Mouse (Mus musculus): Measurements from ENCODE around the gene Adgrl2. TPM values are rescaled to one million over a fixed set of nuclear protein-coding genes. Genes with fewer than 3 reads are reported as not detected.

Gene Adgrl2
- total and polyA plus RNA-seq, 3 experiments = 0.34 to 6.6 (median 3.2) TPM

GRCm38 (mm10) chr3:149019925-149020324 is 29.6 kb upstream of the Adgrl2 start:
- Histone ChIP-seq H3K27ac (ENCODE audit: insufficient read depth, low read depth) (no peak overlapping the region), H3K36me3 (replicated peaks in 1 of 2; ENCODE audit: control insufficient read depth in 1 of 2, insufficient read depth in 1 of 2, low read length in 1 of 2) (no peaks in the 10 kb centered on the region), H3K4me2 (ENCODE audit: insufficient read depth, low read depth, poor library complexity, severe bottlenecking) (no peak overlapping the region), H3K4me3 (replicated peaks in 1 of 3; ENCODE audit: low read depth in 2 of 3, low read length in 2 of 3, poor library complexity in 1 of 3) (no peak overlapping the region), H3K9me3 (replicated peaks; ENCODE audit: low read length) (no peaks in the 10 kb centered on the region), H3K27me3 (replicated peaks) (no peaks in the 10 kb centered on the region), H3K4me1 (ENCODE audit: control insufficient read depth in 1 of 2, insufficient read depth in 2 of 2) (peaks cover 0 to 12% of the 10 kb centered on the region in 2 experiments; a peak in 2 of 4 replicates), H3K9ac (ENCODE audit: insufficient read depth, low read depth) (no peak overlapping the region), H3K79me2 (replicated peaks; ENCODE audit: control insufficient read depth, extremely low read depth, insufficient read depth, poor library complexity, severe bottlenecking) (no peaks in the 10 kb centered on the region)
- DNase-seq (ENCODE audit: extremely low read depth) = no peak
- dilution Hi-C loops (cut with MboI; ENCODE audit: extremely low pct_ligation_motif_present, extremely low pct_unique_long_range_greater_than_20kb, low sequenced_read_pairs) = no loop called here
- in situ Hi-C loops (cut with MboI; ENCODE audit: low pct_ligation_motif_present, low pct_unique_long_range_greater_than_20kb, low sequenced_read_pairs) = no loop called here
- TF ChIP-seq SMC3 (IDR thresholded peaks at IDR 0.05; ENCODE audit: low read depth, low read length) (peak; percentile 27; the same call in 1 of the 2 replicates), CTCF (conservative IDR thresholded peaks at IDR 0.05 in 1 of 2, IDR thresholded peaks at IDR 0.05 in 1 of 2; ENCODE audit: low read depth in 2 of 2, low read length in 2 of 2) (peak in 1 of 2 experiments; percentile 49; a peak in 2 of 4 replicates), RAD21 (IDR thresholded peaks at IDR 0.05; ENCODE audit: low read depth, low read length) (peak; percentile 51), ELF1 (IDR thresholded peaks at IDR 0.05; ENCODE audit: low read depth, low read length) (no peak), MAFK (IDR thresholded peaks at IDR 0.05; ENCODE audit: insufficient replicate concordance, low read length) (no peak)

- Histone ChIP-seq H3K4me2 (ENCODE audit: insufficient read depth, low read depth, poor library complexity, severe bottlenecking) (no peak overlapping the region), H3K27me3 (replicated peaks) (no peaks in the 10 kb centered on the region), H3K79me2 (replicated peaks; ENCODE audit: control insufficient read depth, extremely low read depth, insufficient read depth, poor library complexity, severe bottlenecking) (no peaks in the 10 kb centered on the region), H3K9me3 (replicated peaks; ENCODE audit: low read length) (no peaks in the 10 kb centered on the region), H3K36me3 (replicated peaks in 1 of 2; ENCODE audit: control insufficient read depth in 1 of 2, insufficient read depth in 1 of 2, low read length in 1 of 2) (no peaks in the 10 kb centered on the region), H3K4me1 (ENCODE audit: control insufficient read depth in 1 of 2, insufficient read depth in 2 of 2) (no peaks in the 10 kb centered on the region), H3K27ac (ENCODE audit: insufficient read depth, low read depth) (no peak overlapping the region), H3K9ac (ENCODE audit: insufficient read depth, low read depth) (no peak overlapping the region), H3K4me3 (replicated peaks in 1 of 3; ENCODE audit: low read depth in 2 of 3, low read length in 2 of 3, poor library complexity in 1 of 3) (no peak overlapping the region)
- in situ Hi-C loops (cut with MboI; ENCODE audit: low pct_ligation_motif_present, low pct_unique_long_range_greater_than_20kb, low sequenced_read_pairs) = no loop called here
- TF ChIP-seq CHD2 (IDR thresholded peaks at IDR 0.05; ENCODE audit: low read length) = no peak
- TF ChIP-seq SIN3A (IDR thresholded peaks at IDR 0.05; ENCODE audit: low read length) = no peak
- no peak for TF ChIP-seq MAZ (IDR thresholded peaks at IDR 0.05; ENCODE audit: low read depth, low read length)
- TF ChIP-seq ZKSCAN1 (IDR thresholded peaks at IDR 0.05; ENCODE audit: borderline replicate concordance, low read depth, low read length) = no peak
- no peak for TF ChIP-seq POLR2A (IDR thresholded peaks at IDR 0.05; ENCODE audit: low read depth, low read length)
- no peak for TF ChIP-seq KAT2A (IDR thresholded peaks at IDR 0.05; ENCODE audit: insufficient replicate concordance, low read length)
- no peak for TF ChIP-seq ZMIZ1 (IDR thresholded peaks at IDR 0.05; ENCODE audit: low read depth, low read length)
- no peak for TF ChIP-seq TBP (conservative IDR thresholded peaks at IDR 0.05; ENCODE audit: low read depth, low read length)
- no peak for TF ChIP-seq EP300 (IDR thresholded peaks at IDR 0.05; ENCODE audit: low read length)
- TF ChIP-seq PAX5 (IDR thresholded peaks at IDR 0.05; ENCODE audit: low read length) = no peak
- no peak for TF ChIP-seq GABPA (IDR thresholded peaks at IDR 0.05; ENCODE audit: insufficient replicate concordance, low read depth, low read length)
- TF ChIP-seq NRF1 (IDR thresholded peaks at IDR 0.05; ENCODE audit: low read depth, low read length) = no peak
- TF ChIP-seq MEF2A (IDR thresholded peaks at IDR 0.05; ENCODE audit: borderline replicate concordance, low read depth, low read length) = no peak
- TF ChIP-seq MAFK (IDR thresholded peaks at IDR 0.05; ENCODE audit: insufficient replicate concordance, low read length) = no peak
- no peak for TF ChIP-seq UBTF (IDR thresholded peaks at IDR 0.05; ENCODE audit: low read depth, low read length)
- TF ChIP-seq BHLHE40 (IDR thresholded peaks at IDR 0.05; ENCODE audit: low read depth, low read length) = no peak
- no peak for TF ChIP-seq ETS1 (conservative IDR thresholded peaks at IDR 0.05; ENCODE audit: low read depth, low read length)
- dilution Hi-C loops (cut with MboI; ENCODE audit: extremely low pct_ligation_motif_present, extremely low pct_unique_long_range_greater_than_20kb, low sequenced_read_pairs) = no loop called here
- no peak for DNase-seq (ENCODE audit: extremely low read depth)
These were observed 19.0 kb upstream of the Adgrl2 start for GRCm38 (mm10) chr3:149009311-149009710.

All from CH12.LX (cell line).